Mouse (Mus musculus): ENCODE results near the gene Cecr2.

The Cecr2 gene

GRCm38 (mm10) chr6:120667911-120668310 lies 1.7 kb downstream of the Cecr2 start:
- no peak for DNase-seq (ENCODE audit: low spot score in 2 of 2)

- DNase-seq (ENCODE audit: low spot score in 2 of 2) = no peak
These were observed 8.0 kb downstream of the Cecr2 start for GRCm38 (mm10) chr6:120674121-120674520.

GRCm38 (mm10) chr6:120674881-120675280 lies 8.7 kb downstream of the Cecr2 start:
- no peak for DNase-seq (ENCODE audit: low spot score in 2 of 2)

GRCm38 (mm10) chr6:120675979-120676378 lies 9.8 kb downstream of the Cecr2 start:
- no peak for DNase-seq (ENCODE audit: low spot score in 2 of 2)

GRCm38 (mm10) chr6:120683351-120683750 lies 17.2 kb downstream of the Cecr2 start:
- no peak for DNase-seq (ENCODE audit: low spot score in 2 of 2)

- no peak for DNase-seq (ENCODE audit: low spot score in 2 of 2)
These were observed 18.6 kb downstream of the Cecr2 start for GRCm38 (mm10) chr6:120684750-120685149.

- DNase-seq (ENCODE audit: low spot score in 2 of 2) = no peak
These were observed 20.9 kb downstream of the Cecr2 start for GRCm38 (mm10) chr6:120686872-120687650.

- DNase-seq (ENCODE audit: low spot score in 2 of 2) = no peak
These were observed 34.1 kb downstream of the Cecr2 start for GRCm38 (mm10) chr6:120700221-120700620.

- no peak for DNase-seq (ENCODE audit: low spot score in 2 of 2)
These were observed 38.2 kb downstream of the Cecr2 start for GRCm38 (mm10) chr6:120704376-120704775.

GRCm38 (mm10) chr6:120708759-120709158 lies 42.6 kb downstream of the Cecr2 start:
- no peak for DNase-seq (ENCODE audit: low spot score in 2 of 2)

GRCm38 (mm10) chr6:120714806-120715205 lies 48.6 kb downstream of the Cecr2 start:
- DNase-seq (ENCODE audit: low spot score in 2 of 2) = no peak

- no peak for DNase-seq (ENCODE audit: low spot score in 2 of 2)
These were observed 49.1 kb downstream of the Cecr2 start for GRCm38 (mm10) chr6:120715227-120715626.

GRCm38 (mm10) chr6:120715851-120716250 lies 49.7 kb downstream of the Cecr2 start:
- DNase-seq (ENCODE audit: low spot score in 2 of 2) = no peak

- DNase-seq (ENCODE audit: low spot score in 2 of 2) = no peak
These were observed 50.4 kb downstream of the Cecr2 start for GRCm38 (mm10) chr6:120716531-120716984.

GRCm38 (mm10) chr6:120725986-120726385 lies 59.8 kb downstream of the Cecr2 start:
- no peak for DNase-seq (ENCODE audit: low spot score in 2 of 2)

GRCm38 (mm10) chr6:120736011-120736410 lies 69.8 kb downstream of the Cecr2 start:
- no peak for DNase-seq (ENCODE audit: low spot score in 2 of 2)

- DNase-seq (ENCODE audit: low spot score in 2 of 2) = peak in 1 of 2 experiments; percentile 3
These were observed 70.4 kb downstream of the Cecr2 start for GRCm38 (mm10) chr6:120736566-120736965.

- DNase-seq (ENCODE audit: low spot score in 2 of 2) = no peak
These were observed 77.0 kb downstream of the Cecr2 start for GRCm38 (mm10) chr6:120743130-120743529.

GRCm38 (mm10) chr6:120744266-120744665 lies 78.1 kb downstream of the Cecr2 start:
- no peak for DNase-seq (ENCODE audit: low spot score in 2 of 2)

- no peak for DNase-seq (ENCODE audit: low spot score in 2 of 2)
These were observed 80.2 kb downstream of the Cecr2 start for GRCm38 (mm10) chr6:120746416-120746815.

- no peak for DNase-seq (ENCODE audit: low spot score in 2 of 2)
These were observed 95.0 kb downstream of the Cecr2 start for GRCm38 (mm10) chr6:120761151-120761550.

GRCm38 (mm10) chr6:120769972-120770371 lies 103.8 kb downstream of the Cecr2 start:
- no peak for DNase-seq (ENCODE audit: low spot score in 2 of 2)

GRCm38 (mm10) chr6:120771366-120771765 lies 105.2 kb downstream of the Cecr2 start:
- no peak for DNase-seq (ENCODE audit: low spot score in 2 of 2)

GRCm38 (mm10) chr6:120772025-120772424 lies 105.9 kb downstream of the Cecr2 start:
- DNase-seq (ENCODE audit: low spot score in 2 of 2) = no peak
